Mouse (Mus musculus): Measurements from ENCODE around the gene Shroom1. TPM values are rescaled to one million over a fixed set of nuclear protein-coding genes. Genes with fewer than 3 reads are reported as not detected.
A peak's percentile ranks its signal among the peaks of the same experiment; 100 is the strongest.

Gene Shroom1
- polyA plus RNA-seq, 1 experiment from 2014 or later, result not detected

DNA sequence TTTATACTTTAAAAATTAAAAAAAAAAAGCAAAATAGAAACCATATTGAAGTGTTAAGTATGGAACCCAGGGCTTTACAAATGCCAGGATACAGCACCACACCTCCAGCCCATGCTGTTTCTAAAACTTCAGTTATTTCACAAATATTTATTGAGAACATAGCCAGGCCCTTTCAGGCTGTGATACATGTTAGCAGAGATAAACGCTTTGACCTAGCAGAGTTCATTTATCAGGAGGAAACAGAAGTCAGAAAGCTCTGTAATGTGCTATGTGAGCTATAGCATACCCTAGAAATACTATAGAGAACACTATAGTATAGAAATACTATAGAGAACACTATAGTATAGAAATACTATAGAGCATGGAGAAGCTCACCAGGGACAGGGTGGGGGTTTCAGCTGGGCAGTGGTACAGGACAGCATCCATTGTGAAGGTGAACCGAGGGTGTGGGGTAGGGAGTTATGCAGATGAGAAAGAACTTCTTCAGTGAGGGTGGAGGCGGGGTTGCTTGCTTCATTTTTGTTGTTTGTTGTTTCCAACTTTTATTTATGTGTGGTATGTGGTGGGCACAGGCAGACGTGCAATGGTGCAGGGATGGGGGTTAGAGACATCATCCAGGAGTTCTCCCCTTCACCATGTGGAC lies 24.2 kb downstream of the Shroom1 start:
- Histone ChIP-seq H3K27ac (no peak overlapping the region), H3K79me2 (ENCODE audit: inconsistent target) (no peaks in the 10 kb centered on the region), H3K36me3 (ENCODE audit: inconsistent target) (no peaks in the 10 kb centered on the region), H3K4me3 (ENCODE audit: inconsistent target) (no peak overlapping the region)
- 78% methylated on average over 4 of the region's 4 CpGs for WGBS (ENCODE audit: missing documents)

DNA sequence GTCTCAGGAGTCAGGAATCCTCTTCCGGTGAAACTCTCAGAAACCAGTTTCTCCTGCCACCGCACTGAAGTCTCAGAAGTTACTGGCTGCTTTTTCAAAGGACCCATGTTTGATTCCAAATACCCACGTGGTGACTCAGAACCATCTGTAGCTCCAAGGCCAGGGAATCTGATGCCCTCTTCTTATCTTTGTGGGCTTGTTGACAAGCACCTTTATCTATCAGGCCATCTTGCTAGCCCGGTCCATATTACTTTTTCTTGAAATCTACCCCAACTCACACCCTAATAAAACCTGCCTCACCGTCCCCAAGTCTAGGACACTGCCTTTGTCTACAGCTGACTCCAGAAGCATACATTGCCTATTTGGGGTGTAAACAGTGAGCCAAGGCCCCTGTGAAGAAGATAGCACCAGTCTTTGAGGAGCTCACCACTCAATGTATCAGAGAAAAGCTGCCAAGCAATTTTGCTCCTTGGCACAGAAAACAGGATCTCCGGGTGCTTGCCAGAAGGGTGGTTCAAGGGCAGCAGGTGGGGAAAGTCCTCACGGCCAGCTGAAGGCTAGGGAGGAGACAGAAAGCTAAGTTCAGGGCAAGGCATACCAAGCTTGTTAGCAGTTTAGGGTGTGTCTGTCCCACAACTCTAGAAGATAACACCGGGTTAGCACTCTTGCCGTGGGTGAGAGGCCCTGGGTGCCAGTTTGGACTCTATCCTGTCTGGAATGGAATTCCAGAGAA lies 26.3 kb downstream of the Shroom1 start:
- no peaks in the 10 kb centered on the region for H3K36me3 ChIP-seq (ENCODE audit: inconsistent target)
- H3K79me2 ChIP-seq (ENCODE audit: inconsistent target), result no peaks in the 10 kb centered on the region
- H3K27ac ChIP-seq, result no peak overlapping the region
- H3K4me3 ChIP-seq (ENCODE audit: inconsistent target), result no peak overlapping the region
- 82% methylated on average over 9 of the region's 9 CpGs for WGBS (ENCODE audit: missing documents)

DNA sequence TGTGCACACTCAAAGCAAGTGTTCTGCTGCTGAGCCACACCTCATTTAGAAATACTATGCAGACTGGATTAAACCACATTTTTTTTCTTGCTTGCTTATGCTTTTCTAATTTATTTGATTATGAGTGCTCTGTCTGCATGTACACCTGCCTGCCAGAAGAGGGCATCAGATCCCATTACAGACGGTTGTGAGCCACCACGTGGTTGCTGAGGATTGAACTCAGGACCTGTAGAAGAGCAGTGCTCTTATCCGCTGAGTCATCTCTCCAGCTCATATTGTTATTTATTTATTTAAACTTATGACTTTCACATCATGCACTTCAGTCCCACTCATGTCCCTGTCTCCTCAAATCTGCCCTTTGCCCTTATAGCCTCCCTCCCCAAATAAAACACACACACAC lies 28.7 kb downstream of the Shroom1 start:
- Histone ChIP-seq H3K27ac (no peak overlapping the region), H3K4me3 (ENCODE audit: inconsistent target) (no peak overlapping the region), H3K79me2 (ENCODE audit: inconsistent target) (no peaks in the 10 kb centered on the region), H3K36me3 (ENCODE audit: inconsistent target) (no peaks in the 10 kb centered on the region)
- 43% methylated on average over 3 of the region's 3 CpGs for WGBS (ENCODE audit: missing documents)

DNA sequence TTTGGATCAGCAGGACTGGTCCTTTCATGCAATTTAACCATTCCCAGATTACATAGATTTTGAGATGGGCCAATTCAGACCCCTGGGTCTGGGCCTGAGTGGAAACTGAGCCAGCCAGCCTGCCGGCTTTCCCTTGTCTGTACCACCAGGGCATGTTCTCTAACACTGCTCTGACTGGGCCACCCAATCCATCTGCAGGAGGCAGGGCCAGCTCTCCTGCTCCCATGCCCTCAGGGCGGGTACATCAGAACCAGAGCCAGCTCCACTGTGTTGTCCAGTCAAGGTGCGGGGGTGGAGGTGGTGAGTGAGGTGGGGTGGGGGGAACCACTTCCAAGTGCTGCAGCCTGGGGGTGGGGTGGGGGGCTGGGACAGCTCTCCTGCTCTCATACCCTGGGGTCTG lies 29.3 kb downstream of the Shroom1 start:
- H3K4me3 ChIP-seq (ENCODE audit: inconsistent target), result no peak overlapping the region
- 88% methylated on average over 2 of the region's 3 CpGs for WGBS (ENCODE audit: missing documents)
- no peaks in the 10 kb centered on the region for H3K36me3 ChIP-seq (ENCODE audit: inconsistent target)
- no peaks in the 10 kb centered on the region for H3K79me2 ChIP-seq (ENCODE audit: inconsistent target)
- H3K27ac ChIP-seq, result no peak overlapping the region

DNA sequence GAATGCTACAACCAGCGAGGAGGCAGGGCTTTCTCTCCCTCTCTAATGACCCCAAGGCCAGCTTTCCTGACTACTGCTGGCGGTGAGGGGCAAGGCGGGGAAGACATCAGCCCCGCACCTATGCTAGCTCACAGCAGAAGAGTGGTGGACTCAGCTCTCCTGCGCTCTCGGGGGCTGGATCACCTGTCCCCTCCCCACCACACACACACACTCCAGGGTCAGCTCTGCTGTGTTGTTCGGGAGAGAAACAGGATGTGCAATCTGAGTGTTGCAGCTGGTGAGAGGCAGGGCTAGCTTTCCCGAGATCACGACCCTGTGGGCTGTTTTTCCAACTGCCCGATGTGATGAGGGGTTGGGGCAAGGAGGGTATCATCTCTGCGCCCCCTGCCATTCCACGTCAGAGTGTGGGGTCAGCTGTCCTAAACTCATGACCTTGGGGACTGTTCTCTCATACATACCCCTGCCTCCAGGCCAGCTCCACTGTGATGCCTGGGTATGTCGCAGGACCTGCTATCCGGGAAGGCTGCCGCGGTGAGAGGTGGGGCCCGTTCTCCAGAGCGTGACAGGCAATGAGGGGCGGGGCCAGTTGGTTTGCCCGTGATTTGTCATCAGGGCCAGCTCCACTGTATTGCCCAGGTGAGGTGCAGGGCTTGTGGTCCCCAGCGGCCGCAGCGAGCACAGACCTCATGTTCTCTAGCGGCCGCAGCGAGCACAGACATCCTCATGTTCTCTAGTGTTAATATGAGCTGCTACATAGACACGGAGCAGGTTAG lies 30.0 kb downstream of the Shroom1 start:
- Histone ChIP-seq H3K79me2 (ENCODE audit: inconsistent target) (no peaks in the 10 kb centered on the region), H3K27ac (no peak overlapping the region), H3K4me3 (ENCODE audit: inconsistent target) (no peak overlapping the region), H3K36me3 (ENCODE audit: inconsistent target) (no peaks in the 10 kb centered on the region)
- 19% methylated on average over 26 of the region's 27 CpGs for WGBS (ENCODE audit: missing documents)

DNA sequence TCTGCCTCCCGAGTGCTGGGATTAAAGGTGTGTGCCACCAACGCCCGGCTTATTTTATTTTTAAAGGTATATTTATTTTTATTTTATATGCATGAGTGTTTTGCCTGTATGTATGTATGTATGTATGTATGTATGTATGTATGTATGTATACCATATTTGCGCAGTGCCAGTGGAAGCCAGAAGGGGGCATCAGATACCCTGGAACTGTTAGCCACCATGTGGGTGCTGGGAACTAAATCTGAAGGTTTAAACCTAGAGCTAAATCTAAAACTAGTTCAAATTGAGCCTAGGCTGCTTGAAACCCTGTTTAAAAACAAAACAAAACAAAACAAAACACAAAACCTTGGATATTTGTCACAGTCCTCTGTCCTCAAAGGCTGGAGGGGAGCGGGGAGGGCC lies 32.0 kb downstream of the Shroom1 start:
- WGBS (ENCODE audit: missing documents), result 92% methylated on average over 5 of the region's 5 CpGs
- no peaks in the 10 kb centered on the region for H3K79me2 ChIP-seq (ENCODE audit: inconsistent target)
- H3K36me3 ChIP-seq (ENCODE audit: inconsistent target), result no peaks in the 10 kb centered on the region
- no peak overlapping the region for H3K27ac ChIP-seq
- H3K4me3 ChIP-seq (ENCODE audit: inconsistent target), result no peak overlapping the region

DNA sequence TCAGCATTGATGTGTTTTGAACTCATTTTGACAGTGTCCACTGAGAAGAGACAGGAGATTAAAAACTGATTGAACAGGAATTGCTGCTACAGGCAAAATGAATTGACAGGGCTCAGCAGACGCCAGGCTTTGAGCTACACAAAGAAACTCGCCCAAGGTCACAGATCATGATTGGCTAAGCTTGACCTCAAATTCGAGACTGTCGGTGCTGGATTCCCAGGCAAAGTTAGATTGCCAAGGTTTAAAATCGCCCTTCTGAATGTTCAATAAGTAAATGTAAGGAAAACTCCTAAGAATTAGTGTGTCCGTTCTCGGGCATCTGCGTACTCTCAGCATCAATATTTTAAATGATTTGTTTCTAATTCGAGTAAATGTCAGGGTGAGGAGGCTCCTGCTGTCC lies 32.4 kb downstream of the Shroom1 start:
- H3K27ac ChIP-seq, result no peak overlapping the region
- 95% methylated on average over 9 of the region's 9 CpGs for WGBS (ENCODE audit: missing documents)

DNA sequence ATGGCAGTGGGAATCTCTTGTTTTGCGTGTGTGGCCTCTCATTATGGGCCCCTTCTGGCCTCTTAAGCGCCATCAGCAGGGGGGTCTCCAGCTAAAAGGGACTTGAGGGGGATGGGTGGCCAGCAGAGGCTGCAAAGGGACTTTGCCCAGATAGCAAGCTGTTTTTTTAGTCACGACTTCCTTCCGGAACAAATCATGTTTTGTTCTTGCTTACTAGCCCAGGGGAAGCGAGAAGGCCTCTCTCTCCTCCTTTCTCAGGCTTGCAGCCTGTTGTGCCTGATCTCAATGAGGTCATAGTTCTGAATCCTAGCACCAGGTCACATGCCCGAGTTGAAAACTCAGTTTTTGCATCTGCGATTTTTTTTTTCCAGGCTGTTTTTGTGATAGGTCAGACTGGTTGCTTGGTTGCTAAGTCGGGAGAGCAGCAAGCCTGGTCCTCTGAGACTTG lies 35.0 kb downstream of the Shroom1 start:
- H3K27ac ChIP-seq, result peak overlapping the region; percentile 57
- no peaks in the 10 kb centered on the region for H3K79me2 ChIP-seq (ENCODE audit: inconsistent target)
- WGBS (ENCODE audit: missing documents), result 56% methylated on average over 8 of the region's 8 CpGs
- no peaks in the 10 kb centered on the region for H3K36me3 ChIP-seq (ENCODE audit: inconsistent target)
- H3K4me3 ChIP-seq (ENCODE audit: inconsistent target), result no peak overlapping the region

More for the DNA sequence above, 32.4 kb downstream of the Shroom1 start:
- H3K36me3 ChIP-seq (ENCODE audit: inconsistent target), result no peaks in the 10 kb centered on the region
- no peaks in the 10 kb centered on the region for H3K79me2 ChIP-seq (ENCODE audit: inconsistent target)
- H3K4me3 ChIP-seq (ENCODE audit: inconsistent target), result no peak overlapping the region

DNA sequence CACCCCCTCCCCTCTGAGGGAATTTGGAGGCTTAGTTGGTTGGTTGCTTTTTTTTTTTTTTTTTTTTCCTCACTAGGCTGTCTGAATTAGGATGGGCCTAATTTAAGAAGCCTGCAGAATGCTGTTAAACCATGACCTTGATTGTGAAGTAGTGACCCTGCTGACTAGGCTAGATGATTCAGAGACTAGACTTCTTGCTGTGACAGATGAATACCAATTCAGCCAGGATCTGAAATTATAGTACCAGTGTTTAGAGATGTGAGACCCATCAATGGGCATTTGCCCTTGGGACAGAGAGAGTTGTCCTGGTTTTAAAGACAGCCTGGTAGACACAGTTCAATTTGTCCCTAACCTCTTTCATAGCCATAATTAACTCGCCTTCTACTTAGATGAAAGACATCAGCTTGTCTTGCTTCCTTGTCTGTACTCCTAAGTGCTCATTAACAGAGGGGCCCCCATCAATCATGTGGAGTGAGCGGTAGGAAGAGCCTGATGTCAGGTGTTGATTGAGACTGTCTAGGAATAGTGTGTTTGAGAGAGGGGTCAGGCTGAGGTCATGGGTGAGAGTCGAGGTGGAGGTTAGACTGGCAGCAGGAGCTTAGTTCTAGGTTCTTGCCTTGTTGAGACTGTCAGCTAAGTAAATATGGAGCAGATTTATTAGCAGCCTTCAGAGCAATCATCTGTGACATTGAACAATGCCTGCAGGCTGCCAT lies 36.4 kb downstream of the Shroom1 start:
- WGBS (ENCODE audit: missing documents), result 89% methylated on average over 3 of the region's 3 CpGs
- Histone ChIP-seq H3K79me2 (ENCODE audit: inconsistent target) (no peaks in the 10 kb centered on the region), H3K27ac (0 out of 2 replicates have a peak overlapping the region, but pooled peaks have one; percentile 5), H3K36me3 (ENCODE audit: inconsistent target) (no peaks in the 10 kb centered on the region), H3K4me3 (ENCODE audit: inconsistent target) (no peak overlapping the region)

- 94% methylated on average over 3 of the region's 6 CpGs for WGBS (ENCODE audit: missing documents)
- Histone ChIP-seq H3K4me3 (ENCODE audit: inconsistent target) (no peak overlapping the region), H3K27ac (no peak overlapping the region), H3K36me3 (ENCODE audit: inconsistent target) (no peaks in the 10 kb centered on the region), H3K79me2 (ENCODE audit: inconsistent target) (no peaks in the 10 kb centered on the region)
Observed at GRCm38 (mm10) chr11:53495417-53495816, 38.4 kb downstream of the Shroom1 start.

DNA sequence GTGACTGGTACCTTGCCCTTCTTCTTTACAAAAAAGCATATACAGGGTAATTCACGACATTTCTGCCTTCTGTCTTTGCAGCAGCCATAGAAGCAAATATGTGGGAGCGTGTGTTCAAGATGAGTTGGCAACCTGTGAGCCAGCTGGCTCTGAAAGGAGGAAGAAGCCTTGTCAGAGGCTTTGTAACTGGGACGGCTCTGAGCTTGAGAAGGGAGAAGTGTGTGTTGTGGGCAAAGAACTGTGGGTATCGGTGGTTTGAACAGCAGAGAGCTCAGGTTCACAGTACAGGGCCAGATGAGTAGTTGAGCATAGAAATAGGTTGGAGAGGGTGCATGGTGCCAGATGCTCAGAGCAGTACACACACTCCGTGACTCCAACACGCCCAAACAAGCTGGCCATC lies 39.9 kb downstream of the Shroom1 start:
- Histone ChIP-seq H3K27ac (no peak overlapping the region), H3K4me3 (ENCODE audit: inconsistent target) (no peak overlapping the region), H3K79me2 (ENCODE audit: inconsistent target) (no peaks in the 10 kb centered on the region), H3K36me3 (ENCODE audit: inconsistent target) (no peaks in the 10 kb centered on the region)
- 33% methylated on average over 6 of the region's 6 CpGs for WGBS (ENCODE audit: missing documents)

GRCm38 (mm10) chr11:53500569-53500968 lies 43.6 kb downstream of the Shroom1 start:
- Histone ChIP-seq H3K79me2 (ENCODE audit: inconsistent target) (no peaks in the 10 kb centered on the region), H3K4me3 (ENCODE audit: inconsistent target) (no peak overlapping the region), H3K36me3 (ENCODE audit: inconsistent target) (no peaks in the 10 kb centered on the region), H3K27ac (no peak overlapping the region)
- WGBS (ENCODE audit: missing documents), result 42% methylated on average over 11 of the region's 11 CpGs

GRCm38 (mm10) chr11:53502039-53502765 lies 45.2 kb downstream of the Shroom1 start:
- no peak overlapping the region for H3K4me3 ChIP-seq (ENCODE audit: inconsistent target)
- 73% methylated on average over 8 of the region's 8 CpGs for WGBS (ENCODE audit: missing documents)
- no peaks in the 10 kb centered on the region for H3K36me3 ChIP-seq (ENCODE audit: inconsistent target)
- H3K27ac ChIP-seq, result no peak overlapping the region
- no peaks in the 10 kb centered on the region for H3K79me2 ChIP-seq (ENCODE audit: inconsistent target)

DNA sequence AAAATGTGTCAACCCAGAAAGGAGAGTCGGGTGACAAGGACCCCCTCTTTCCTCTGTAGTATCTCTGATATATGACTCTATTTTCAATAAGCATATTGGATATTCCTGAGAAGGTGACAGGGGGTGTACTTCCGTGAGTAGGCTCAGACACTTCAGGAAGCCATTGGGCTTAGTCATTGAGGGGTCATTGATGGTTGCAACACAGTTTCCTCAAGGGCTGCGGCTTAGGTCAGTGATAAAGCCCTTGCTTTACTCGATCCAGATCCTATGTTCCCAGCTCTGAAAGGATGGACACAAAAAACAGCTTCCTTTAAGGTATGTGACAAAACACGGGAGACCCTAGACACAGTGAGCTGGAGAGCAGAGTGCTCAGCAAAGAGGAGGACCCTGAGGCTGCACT lies 46.7 kb downstream of the Shroom1 start:
- Histone ChIP-seq H3K4me3 (ENCODE audit: inconsistent target) (no peak overlapping the region), H3K36me3 (ENCODE audit: inconsistent target) (no peaks in the 10 kb centered on the region), H3K79me2 (ENCODE audit: inconsistent target) (no peaks in the 10 kb centered on the region), H3K27ac (no peak overlapping the region)
- WGBS (ENCODE audit: missing documents), result 42% methylated on average over 5 of the region's 5 CpGs
